Mouse (Mus musculus) forebrain, embryonic 12.5 days (tissue): ENCODE measurements at regions not wholly inside any gene's neighbourhood (a gene's known extent, or its start where the extent isn't known, plus 50 kb on each side); places are given as distances from the start of the nearest gene placed in this dataset.
"Not testable (repeated sequence)": the region's sequence is repeated elsewhere in the genome, so short reads cannot be mapped to it uniquely, and the experiment has no call there.

ENCODE experiments used
- ATAC-seq: fragments of 200-750 bp; cut with Nextera tagmentation; 2 replicates; pipeline ENCODE4 v1.8.0; 2017; ENCODE audit warnings: moderate TSS enrichment; ENCODE audit not compliant: low FRiP score
- H3K27ac ChIP-seq: fragments of 300-500 bp; sonication (generic); 2 replicates; pipeline ENCODE4 v1.5.1; 2016; ENCODE audit warnings: mild to moderate bottlenecking
- H3K27me3 ChIP-seq: fragments of 300-500 bp; sonication (generic); 2 replicates; pipeline ENCODE4 v1.6.1; 2016; ENCODE audit warnings: mild to moderate bottlenecking
- H3K36me3 ChIP-seq: fragments of 300-500 bp; sonication (generic); replicated peaks from 2 replicates; pipeline ENCODE4 v1.6.1; 2016; ENCODE audit warnings: mild to moderate bottlenecking
- H3K4me1 ChIP-seq: fragments of 300-500 bp; sonication (generic); 2 replicates; pipeline ENCODE4 v1.6.1; 2016
- H3K4me2 ChIP-seq: fragments of 300-500 bp; sonication (generic); 2 replicates; pipeline ENCODE4 v1.6.1; 2016; ENCODE audit warnings: mild to moderate bottlenecking, moderate library complexity
- H3K4me3 ChIP-seq: fragments of 300-500 bp; sonication (generic); replicated peaks from 2 replicates; pipeline ENCODE4 v1.5.1; 2016; ENCODE audit warnings: mild to moderate bottlenecking
- H3K9ac ChIP-seq: fragments of 300-500 bp; sonication (generic); 2 replicates; pipeline ENCODE4 v1.6.1; 2016; ENCODE audit warnings: mild to moderate bottlenecking
- H3K9me3 ChIP-seq: fragments of 300-500 bp; sonication (generic); 2 replicates; pipeline ENCODE4 v1.6.1; 2016
- WGBS: fragments of 180-500 bp; shearing (Covaris S2); methylation state at CpG from one replicate; pipeline ENCODE4 v1.1.7; 2016; 5-methylcytosine and 5-hydroxymethylcytosine counted together

GRCm38 (mm10) chr3:83516614-83517013 lies 249.5 kb upstream of the Sfrp2 start:
- WGBS, result 69% methylated on average over 4 of the region's 4 CpGs
- Histone ChIP-seq H3K9me3 (no peaks in the 10 kb centered on the region), H3K36me3 (no peaks in the 10 kb centered on the region), H3K4me2 (no peak overlapping the region), H3K4me1 (no peaks in the 10 kb centered on the region), H3K9ac (no peak overlapping the region), H3K27ac (no peak overlapping the region), H3K27me3 (no peaks in the 10 kb centered on the region), H3K4me3 (no peak overlapping the region)
- ATAC-seq, result no peak

GRCm38 (mm10) chr3:83517914-83518635 lies 248.0 kb upstream of the Sfrp2 start:
- Histone ChIP-seq H3K36me3 (no peaks in the 10 kb centered on the region), H3K27ac (no peak overlapping the region), H3K4me1 (no peaks in the 10 kb centered on the region), H3K4me3 (no peak overlapping the region), H3K9ac (no peak overlapping the region), H3K9me3 (no peaks in the 10 kb centered on the region), H3K27me3 (no peaks in the 10 kb centered on the region), H3K4me2 (no peak overlapping the region)
- WGBS, result 78% methylated on average over 6 of the region's 6 CpGs
- no peak for ATAC-seq

- no peak for ATAC-seq
- 89% methylated on average over 4 of the region's 4 CpGs for WGBS
These were observed 235.8 kb upstream of the Sfrp2 start for GRCm38 (mm10) chr3:83530243-83530847.

GRCm38 (mm10) chr3:83536624-83537023 lies 229.5 kb upstream of the Sfrp2 start:
- not testable (repeated sequence) for H3K27ac ChIP-seq, H3K36me3 ChIP-seq, H3K4me1 ChIP-seq, ATAC-seq, H3K9ac ChIP-seq, H3K9me3 ChIP-seq, H3K27me3 ChIP-seq, H3K4me2 ChIP-seq, H3K4me3 ChIP-seq
- 74% methylated on average over 5 of the region's 5 CpGs for WGBS

More at GRCm38 (mm10) chr3:83530243-83530847, 235.8 kb upstream of the Sfrp2 start:
- Histone ChIP-seq H3K27me3 (no peaks in the 10 kb centered on the region), H3K36me3 (no peaks in the 10 kb centered on the region), H3K4me3 (no peak overlapping the region), H3K4me1 (no peaks in the 10 kb centered on the region), H3K27ac (no peak overlapping the region), H3K4me2 (no peak overlapping the region), H3K9me3 (no peaks in the 10 kb centered on the region), H3K9ac (no peak overlapping the region)

GRCm38 (mm10) chr3:83537231-83537630 lies 228.9 kb upstream of the Sfrp2 start:
- Histone ChIP-seq H3K27ac (no peak overlapping the region), H3K4me3 (no peak overlapping the region), H3K27me3 (no peaks in the 10 kb centered on the region), H3K4me1 (peaks cover 4% of the 10 kb centered on the region; the same call in 1 of the 2 replicates), H3K4me2 (no peak overlapping the region), H3K36me3 (no peaks in the 10 kb centered on the region), H3K9me3 (no peaks in the 10 kb centered on the region), H3K9ac (no peak overlapping the region)
- no peak for ATAC-seq
- WGBS, result 82% methylated on average over 4 of the region's 4 CpGs

GRCm38 (mm10) chr3:83537711-83538110 lies 228.4 kb upstream of the Sfrp2 start:
- Histone ChIP-seq H3K36me3 (no peaks in the 10 kb centered on the region), H3K9me3 (no peaks in the 10 kb centered on the region), H3K4me3 (no peak overlapping the region), H3K27me3 (no peaks in the 10 kb centered on the region), H3K4me1 (peaks cover 4% of the 10 kb centered on the region; the same call in 1 of the 2 replicates), H3K4me2 (no peak overlapping the region), H3K27ac (no peak overlapping the region), H3K9ac (no peak overlapping the region)
- WGBS, result 82% methylated on average over 7 of the region's 7 CpGs
- ATAC-seq, result no peak

GRCm38 (mm10) chr3:83538898-83539297 lies 227.2 kb upstream of the Sfrp2 start:
- Histone ChIP-seq H3K9ac (no peak overlapping the region), H3K36me3 (no peaks in the 10 kb centered on the region), H3K4me2 (no peak overlapping the region), H3K4me1 (peaks cover 4% of the 10 kb centered on the region; the same call in 1 of the 2 replicates), H3K9me3 (no peaks in the 10 kb centered on the region), H3K27ac (no peak overlapping the region), H3K27me3 (no peaks in the 10 kb centered on the region), H3K4me3 (no peak overlapping the region)
- ATAC-seq, result no peak
- 78% methylated on average over 2 of the region's 2 CpGs for WGBS

GRCm38 (mm10) chr3:83540997-83541932 lies 224.9 kb upstream of the Sfrp2 start:
- Histone ChIP-seq H3K27me3 (no peaks in the 10 kb centered on the region), H3K4me1 (peaks cover 4% of the 10 kb centered on the region; the same call in 1 of the 2 replicates), H3K9me3 (no peaks in the 10 kb centered on the region), H3K36me3 (no peaks in the 10 kb centered on the region), H3K27ac (no peak overlapping the region), H3K9ac (no peak overlapping the region), H3K4me3 (no peak overlapping the region), H3K4me2 (no peak overlapping the region)
- ATAC-seq, result no peak
- WGBS, result 67% methylated on average over 11 of the region's 11 CpGs

- Histone ChIP-seq H3K4me3 (no peak overlapping the region), H3K4me2 (no peak overlapping the region)
- WGBS, result 93% methylated on average over 9 of the region's 9 CpGs
These were observed 213.5 kb upstream of the Sfrp2 start for GRCm38 (mm10) chr3:83552516-83553139.

GRCm38 (mm10) chr3:83553858-83554257 lies 212.3 kb upstream of the Sfrp2 start:
- H3K27me3 ChIP-seq, result no peaks in the 10 kb centered on the region
- WGBS, result 71% methylated on average over 11 of the region's 11 CpGs
- no peaks in the 10 kb centered on the region for H3K9me3 ChIP-seq
- H3K9ac ChIP-seq, result no peak overlapping the region
- peaks cover 5% of the 10 kb centered on the region; the same call in 1 of the 2 replicates for H3K4me1 ChIP-seq
- H3K27ac ChIP-seq, result no peak overlapping the region
- no peak overlapping the region for H3K4me2 ChIP-seq
- no peak overlapping the region for H3K4me3 ChIP-seq
- H3K36me3 ChIP-seq, result no peaks in the 10 kb centered on the region
- ATAC-seq, result no peak

More at GRCm38 (mm10) chr3:83552516-83553139, 213.5 kb upstream of the Sfrp2 start:
- Histone ChIP-seq H3K9me3 (no peaks in the 10 kb centered on the region), H3K36me3 (no peaks in the 10 kb centered on the region), H3K27ac (no peak overlapping the region), H3K4me1 (peaks cover 5% of the 10 kb centered on the region; the same call in 1 of the 2 replicates), H3K27me3 (no peaks in the 10 kb centered on the region), H3K9ac (no peak overlapping the region)
- no peak for ATAC-seq

- H3K4me3 ChIP-seq, result no peak overlapping the region
- no peak overlapping the region for H3K27ac ChIP-seq
- H3K9me3 ChIP-seq, result no peaks in the 10 kb centered on the region
- 71% methylated on average over 10 of the region's 10 CpGs for WGBS
- no peak overlapping the region for H3K4me2 ChIP-seq
- peaks cover 5% of the 10 kb centered on the region; the same call in 1 of the 2 replicates for H3K4me1 ChIP-seq
- H3K27me3 ChIP-seq, result no peaks in the 10 kb centered on the region
- ATAC-seq, result no peak
- no peak overlapping the region for H3K9ac ChIP-seq
- no peaks in the 10 kb centered on the region for H3K36me3 ChIP-seq
These were observed 209.2 kb upstream of the Sfrp2 start for GRCm38 (mm10) chr3:83556788-83557515.
